Mouse (Mus musculus) brain, embryonic 14.5 days (tissue): ENCODE results near the gene Igsf8.

Experiments
- CTCF ChIP-seq: fragments of 200-500 bp; IDR thresholded peaks from 2 replicates; pipeline ENCODE4 v1.5.1; 2012; ENCODE audit warnings: inconsistent platforms, mild to moderate bottlenecking, moderate library complexity, borderline replicate concordance; ENCODE audit not compliant: insufficient read depth, insufficient read length; ENCODE audit errors: extremely low read depth
- POLR2A ChIP-seq: fragments of 200-500 bp; IDR thresholded peaks from 2 replicates; pipeline ENCODE4 v1.6.1; 2012; ENCODE audit warnings: mild to moderate bottlenecking, inconsistent platforms, borderline replicate concordance; ENCODE audit not compliant: poor library complexity, insufficient read depth, insufficient read length, severe bottlenecking; ENCODE audit errors: extremely low read depth

DNA sequence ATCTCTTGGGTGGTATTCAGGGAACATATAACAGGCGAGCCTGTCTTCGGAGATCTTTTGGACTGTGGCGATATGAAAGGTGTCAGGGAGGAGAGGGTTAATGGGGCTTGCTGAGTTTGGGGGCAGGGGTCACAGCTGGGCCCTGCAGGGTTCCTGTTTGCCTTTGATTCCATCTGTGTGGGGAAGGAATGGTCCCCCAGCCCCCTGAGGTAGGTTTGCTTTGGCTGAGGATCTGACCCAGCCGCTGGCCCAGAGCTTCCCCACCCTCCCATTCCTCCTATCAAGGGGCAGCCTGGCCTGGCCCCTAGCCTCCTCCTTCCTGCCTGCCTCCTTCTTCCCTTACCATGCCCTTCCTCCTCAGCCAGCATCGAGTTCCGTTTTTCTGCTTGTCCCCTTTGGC is 41.4 kb downstream of the Igsf8 start:
- no peak for TF ChIP-seq CTCF
- TF ChIP-seq POLR2A: no peak
